Mouse (Mus musculus) thymus, adult 18-20 months (tissue): Measurements from ENCODE around the gene Samsn1.

Experiments
- DNase-seq, 2 experiments: peaks; one replicate each; pipeline ENCODE4 v3.0.0; 2022; ENCODE audit warnings: mixed read lengths in 2 of 2

The Samsn1 gene

DNA sequence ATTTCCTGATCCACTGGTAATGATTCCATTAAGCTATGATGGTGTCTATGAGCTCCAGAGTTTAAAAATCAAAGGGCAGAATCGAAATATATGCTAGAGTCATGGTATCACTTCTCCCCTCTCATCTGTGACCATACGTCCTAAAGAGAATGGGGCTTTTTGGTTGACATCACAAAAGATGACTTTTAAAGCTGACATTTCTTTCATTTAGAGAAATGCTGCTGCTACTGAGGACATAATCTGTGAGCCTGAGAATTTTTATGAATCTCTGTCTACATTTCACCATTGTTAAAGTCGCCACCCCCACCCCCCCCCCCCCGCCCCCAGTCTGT lies 91.9 kb downstream of the Samsn1 start:
- no peak for DNase-seq

DNA sequence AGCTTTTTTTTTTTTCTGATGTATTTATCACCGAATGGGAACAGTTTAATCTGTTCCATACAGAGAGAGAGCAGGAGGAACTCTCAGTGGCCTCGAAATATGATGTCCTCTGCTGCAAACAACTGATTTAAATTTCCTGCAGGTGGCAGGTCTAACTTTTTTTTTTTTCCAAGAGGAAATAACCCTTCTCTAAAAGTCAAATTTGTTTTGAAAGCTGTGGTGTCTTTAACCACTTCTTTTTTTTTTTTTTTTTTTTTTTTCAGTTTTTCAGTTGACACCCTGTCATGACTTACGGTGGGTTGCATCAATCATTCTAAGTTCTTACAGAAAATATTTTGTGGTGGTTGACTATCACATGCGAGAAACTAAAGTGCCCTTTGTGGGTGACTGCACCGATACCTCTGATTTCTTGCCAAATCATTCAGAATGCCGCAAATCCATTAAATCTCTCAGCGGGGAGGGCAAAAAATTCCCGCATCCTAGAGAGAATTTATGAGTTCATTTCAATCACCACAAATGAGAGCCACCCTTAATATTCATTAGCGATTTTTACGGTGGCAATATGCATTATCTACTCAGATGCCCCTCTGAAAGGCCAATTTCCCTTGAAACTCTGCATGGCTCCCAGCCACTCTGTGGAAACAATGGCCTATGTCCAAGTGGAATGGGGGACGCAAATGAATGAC lies 92.4 kb downstream of the Samsn1 start:
- no peak for DNase-seq

DNA sequence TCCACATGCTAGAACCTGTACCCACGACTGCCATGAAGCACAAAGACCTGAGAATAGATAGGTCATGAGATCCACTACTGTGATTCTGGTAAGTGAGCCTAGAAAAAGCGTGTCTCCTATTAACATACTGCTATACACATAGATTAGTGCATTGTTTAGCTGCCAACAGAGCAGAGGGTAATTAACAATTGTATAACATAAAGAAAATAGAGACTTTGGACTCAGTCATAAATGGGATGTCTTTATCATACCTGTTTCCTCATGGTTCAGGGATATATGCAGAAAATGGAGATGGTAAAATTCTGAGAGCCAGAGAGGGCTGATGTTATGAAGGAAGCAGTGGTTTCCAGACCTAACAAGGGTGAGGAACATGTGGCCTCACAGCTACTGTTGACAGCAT lies 95.6 kb downstream of the Samsn1 start:
- no peak for DNase-seq

DNA sequence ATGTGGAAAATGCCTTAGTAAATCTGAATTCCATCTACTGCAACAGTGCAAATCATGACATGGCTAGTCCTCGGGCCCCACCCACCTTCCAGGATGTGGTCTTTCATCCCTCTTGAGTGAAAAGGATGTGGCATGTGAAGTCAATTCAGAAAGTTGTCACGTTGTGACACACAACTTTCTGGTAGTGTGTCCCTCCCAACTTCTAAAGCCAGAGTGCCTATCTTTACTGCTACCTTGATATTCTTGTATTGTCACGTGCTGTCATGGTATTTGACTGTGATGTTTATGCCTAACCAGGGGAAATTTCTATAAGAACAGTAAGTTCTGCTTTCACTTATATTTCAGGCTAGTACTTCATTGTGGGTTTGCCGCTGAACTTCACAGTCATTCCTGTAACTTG lies 101.2 kb downstream of the Samsn1 start:
- no peak for DNase-seq

DNA sequence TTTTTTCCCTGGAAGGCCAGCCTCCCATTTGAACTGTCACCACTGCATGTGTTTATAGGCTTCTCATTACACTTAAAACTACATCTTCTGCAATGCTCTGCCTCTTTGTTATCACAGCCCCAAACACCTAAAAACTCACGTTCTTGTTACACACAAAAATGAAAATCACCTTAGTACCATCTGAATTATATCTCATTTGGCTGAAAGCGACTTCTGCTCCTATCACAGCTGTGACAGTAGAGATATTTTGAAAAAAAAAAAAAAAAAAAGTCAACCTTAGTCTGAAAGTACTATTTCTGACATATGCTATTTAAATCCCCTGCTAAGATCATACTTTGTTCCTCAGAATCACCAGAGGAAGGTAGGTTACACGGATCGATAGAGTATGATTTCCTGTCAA lies 102.8 kb downstream of the Samsn1 start:
- DNase-seq = no peak

DNA sequence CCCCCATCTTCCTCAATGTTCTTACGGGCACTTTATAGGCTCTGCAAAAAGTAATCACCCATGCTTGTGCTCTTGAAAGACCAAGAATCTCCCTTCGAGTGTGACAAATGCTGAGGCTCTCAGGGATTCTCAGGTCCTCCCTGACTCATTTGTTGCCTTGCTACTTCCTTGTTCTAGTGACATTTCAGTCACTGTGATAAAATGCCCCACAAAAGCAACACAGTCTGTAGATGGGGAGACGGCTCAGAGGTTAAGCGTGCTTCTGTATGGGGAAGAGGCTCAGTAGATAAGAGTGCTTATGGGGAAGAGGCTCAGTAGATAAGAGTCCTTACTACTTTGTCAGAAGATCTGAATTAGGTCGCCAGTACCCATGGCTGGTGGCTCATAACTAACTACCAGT lies 104.4 kb downstream of the Samsn1 start:
- no peak for DNase-seq

DNA sequence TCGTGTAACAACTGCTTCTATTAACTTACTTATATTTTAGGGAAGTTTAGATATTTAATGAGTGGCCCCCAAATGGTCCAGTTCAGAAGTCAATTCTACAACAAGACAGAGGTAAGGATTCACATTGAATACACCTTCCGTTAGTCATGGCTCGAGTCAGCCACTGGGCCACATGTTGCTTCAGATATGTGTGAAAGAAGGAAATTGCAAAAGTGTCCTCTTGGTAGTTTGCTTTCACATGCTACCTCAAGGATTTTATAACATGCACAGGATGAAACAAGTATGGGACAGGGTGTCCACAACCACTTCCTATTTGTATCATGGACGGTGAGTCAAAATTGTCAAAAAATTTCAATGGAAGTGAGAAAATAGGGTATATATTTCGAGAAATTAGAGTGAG lies 110.0 kb downstream of the Samsn1 start:
- DNase-seq = no peak

DNA sequence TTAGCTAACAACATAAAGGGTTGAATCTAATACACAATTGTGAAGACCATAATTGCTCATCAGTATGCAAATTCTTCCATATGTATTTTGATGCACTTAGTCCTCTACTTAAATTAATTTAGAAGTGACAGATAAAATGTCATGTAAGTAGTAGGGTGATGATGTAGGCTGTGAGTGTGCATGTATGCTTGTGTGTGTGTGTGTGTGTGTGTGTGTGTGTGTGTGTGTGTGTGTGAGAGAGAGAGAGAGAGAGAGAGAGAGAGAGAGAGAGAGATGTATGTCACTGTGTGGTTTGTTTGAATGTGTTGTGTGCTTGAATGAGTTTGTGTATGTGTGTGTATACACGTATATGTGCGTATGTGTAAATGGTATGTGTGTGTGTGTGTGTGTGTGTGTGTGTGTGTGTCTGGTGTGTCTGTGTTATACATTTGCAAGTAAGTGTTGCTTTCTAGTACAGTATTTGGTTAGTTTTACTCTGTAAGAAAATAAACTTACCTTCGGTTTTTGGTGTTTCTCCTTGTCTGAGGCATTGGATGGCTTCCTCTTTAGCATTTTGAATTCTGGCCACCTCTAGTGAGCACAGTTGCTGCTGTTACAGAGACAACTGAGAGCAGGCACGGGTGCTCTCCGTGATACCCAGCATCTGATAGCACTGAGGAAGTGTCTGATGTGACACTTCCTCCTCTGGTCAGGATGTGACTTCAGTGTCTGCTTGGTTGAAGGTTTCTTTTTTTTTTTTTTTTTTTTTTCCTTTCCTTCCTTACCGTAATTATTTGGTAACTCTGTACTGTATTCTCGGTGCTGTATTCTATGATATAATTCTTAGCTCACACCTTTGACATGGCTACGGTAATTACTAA lies 113.2 kb downstream of the Samsn1 start:
- peak; percentile 39 to 62 for DNase-seq

DNA sequence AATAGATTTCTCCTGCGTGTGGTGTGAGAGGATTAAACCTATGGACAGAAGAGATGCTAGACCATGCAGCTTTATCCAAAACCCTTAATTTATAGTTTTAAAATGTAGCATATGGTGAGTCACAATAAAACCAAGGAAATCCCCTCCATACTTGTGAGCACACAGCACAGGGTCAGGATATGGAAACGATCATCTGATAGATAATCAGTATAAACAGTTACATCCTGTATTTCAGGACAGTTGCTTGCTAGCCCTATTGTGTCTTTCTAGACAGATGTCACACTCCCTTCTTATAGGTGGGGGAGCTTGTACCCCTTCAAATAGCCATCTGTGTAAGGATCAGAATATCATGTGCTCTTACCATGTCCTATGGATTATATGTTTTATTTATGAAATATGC lies 115.3 kb downstream of the Samsn1 start:
- no peak for DNase-seq

DNA sequence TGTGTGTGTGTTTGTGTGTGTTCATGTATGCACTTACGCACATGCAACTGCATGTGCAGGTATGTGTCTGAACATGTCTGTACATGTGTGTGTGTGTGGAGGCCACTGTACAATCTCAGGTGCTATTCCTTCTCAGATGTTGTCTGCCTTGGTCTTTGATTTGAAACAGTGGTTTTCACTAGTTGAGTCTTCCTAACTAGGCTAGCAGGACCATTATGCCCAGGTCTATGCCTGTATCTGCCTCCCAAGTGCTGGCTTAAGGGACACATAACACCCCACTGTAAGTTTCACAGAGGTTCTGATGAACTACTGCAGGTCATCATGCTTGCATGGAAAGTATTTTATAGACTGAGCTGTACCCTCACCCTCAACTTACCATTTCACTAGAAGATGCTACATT lies 115.8 kb downstream of the Samsn1 start:
- DNase-seq = no peak

DNA sequence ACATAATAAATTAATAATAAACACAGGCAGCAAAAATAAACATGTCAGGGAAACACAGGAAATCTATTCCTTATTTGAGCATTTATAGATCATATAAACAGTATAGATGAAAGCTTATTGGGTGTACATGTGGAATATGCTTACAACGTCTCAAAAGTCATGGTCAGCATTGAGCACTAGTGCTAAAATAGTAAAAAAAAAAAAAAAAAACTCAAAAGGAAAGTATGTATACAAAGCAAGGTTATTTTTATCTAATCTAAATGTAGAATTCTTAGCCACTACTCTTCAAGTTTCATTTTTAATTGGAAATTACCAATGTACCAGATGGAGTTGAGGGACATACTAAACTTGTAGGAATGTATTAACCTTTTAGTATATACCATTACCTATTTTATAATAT lies 116.8 kb downstream of the Samsn1 start:
- DNase-seq = no peak

DNA sequence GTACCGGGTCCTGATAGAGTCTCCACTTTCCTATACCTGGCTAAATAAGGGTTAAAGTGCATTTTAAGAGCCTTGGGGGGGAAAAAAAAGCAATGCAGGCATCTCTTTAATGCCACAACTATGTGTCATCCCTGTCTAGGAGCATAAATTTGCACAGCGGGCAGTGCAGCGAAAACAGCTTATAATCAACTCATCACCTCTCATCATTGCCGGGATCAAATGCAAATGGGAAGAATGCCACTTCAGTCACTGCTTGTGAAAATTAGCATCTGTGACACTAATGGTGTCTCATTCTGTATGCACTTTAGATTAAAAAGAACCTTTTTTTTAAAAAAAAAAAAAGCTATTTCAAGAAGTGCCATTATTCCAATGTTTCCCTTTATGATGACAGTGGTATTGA lies 118.0 kb downstream of the Samsn1 start:
- no peak for DNase-seq

DNA sequence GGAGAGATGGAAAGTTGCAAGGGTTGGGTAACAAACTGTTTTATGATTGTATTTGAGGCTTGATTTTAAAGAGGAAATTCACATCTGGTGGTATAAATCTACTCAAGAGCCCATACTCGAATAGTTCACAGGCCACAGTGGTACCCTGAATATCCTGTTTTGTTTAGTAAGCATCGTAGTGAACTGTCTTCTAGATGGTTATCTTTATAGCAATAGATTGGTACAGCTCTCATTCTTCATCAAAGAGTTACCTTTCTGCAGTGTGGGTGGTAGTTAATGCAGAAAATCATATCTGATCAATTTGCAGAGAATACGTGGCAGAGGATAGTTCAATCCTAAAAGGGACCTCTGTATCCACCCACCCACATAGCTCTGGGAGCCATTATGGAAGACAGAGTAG lies 119.1 kb downstream of the Samsn1 start:
- DNase-seq = no peak

DNA sequence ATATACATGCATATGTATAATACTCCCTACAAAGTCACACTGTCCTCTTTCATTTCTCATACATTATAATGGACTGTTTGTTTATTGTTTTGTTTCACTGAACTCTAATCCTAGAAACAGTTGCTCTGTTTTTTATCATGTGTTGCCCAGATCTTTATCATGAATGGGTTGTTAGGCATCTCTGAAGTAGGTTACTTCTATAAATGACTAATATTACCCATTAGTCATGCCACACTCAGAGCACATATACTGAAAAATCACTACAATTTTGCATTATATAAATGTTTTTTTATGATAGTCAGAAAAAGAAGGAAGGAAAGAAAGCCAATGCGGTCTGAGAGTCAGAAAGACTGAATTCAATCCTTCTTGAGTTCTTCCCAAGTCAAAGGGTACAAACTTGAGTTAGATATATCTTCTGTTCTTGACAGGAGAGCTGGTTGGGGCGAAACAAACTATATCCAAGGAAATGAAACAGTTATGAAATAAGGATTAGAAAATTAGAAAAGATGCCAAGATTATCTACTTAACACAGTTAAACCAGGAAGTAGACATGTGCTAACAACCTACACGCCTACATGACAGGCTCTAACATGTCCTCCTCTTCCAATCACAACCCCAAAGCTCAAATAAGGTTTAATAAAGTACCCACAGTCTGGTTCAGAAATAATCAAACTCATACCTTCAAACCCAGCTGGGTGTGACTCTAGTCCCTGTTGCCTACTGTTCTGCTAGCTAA lies 122.0 kb downstream of the Samsn1 start:
- no peak for DNase-seq

DNA sequence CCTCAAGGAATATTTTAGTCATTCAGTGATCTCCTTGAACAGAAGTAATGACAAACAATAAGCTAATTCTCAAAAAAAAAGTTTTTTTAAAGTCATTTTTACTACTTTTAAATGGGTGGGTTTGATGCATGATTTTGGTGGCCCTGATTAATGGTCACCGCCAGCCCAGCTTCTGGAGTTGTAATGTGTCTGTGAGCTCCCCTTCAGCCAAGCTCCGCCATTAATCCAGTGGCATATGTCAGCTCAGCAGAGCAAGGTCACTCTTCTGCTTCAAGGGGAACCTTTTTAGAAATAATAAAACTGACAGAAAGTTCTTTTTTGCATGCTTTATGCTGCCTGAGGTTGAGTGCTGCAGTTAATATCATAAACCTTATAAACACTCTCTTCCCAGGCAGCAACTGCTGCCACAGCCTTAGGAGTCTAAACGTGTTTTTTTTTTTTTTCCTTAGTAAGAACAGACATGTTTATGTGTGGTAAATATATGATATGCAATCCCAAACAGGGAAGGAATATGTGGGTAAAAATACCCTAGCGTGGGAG lies 124.2 kb downstream of the Samsn1 start:
- no peak for DNase-seq

DNA sequence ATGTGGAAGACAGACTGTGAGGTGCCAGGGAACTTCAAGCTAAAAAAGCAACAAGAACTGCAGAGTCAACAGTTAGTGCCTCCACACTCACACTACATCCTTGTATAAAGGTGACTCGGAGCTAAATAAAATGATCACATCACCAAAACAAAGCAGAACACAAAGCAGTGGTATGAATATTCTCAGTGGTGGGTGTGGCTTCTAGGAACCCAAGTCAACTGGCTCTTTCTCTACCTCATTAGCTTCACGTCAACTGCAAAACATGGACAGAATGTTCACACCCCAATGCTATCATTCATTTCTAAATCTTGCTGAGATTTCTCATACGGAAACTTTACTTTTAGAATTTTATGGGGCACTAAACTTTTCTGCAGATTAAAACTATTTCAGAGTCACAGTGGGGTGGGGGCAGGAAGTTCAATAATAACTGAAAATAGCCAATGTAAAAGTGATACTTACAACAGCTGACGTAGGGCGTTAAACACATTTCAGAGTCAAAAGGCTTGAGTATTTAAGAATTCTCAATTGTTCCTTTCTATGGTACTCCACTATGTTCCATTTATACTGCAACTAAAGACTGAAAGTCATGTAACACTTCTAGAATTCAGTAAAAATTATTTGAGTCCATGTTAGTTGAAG lies 127.7 kb downstream of the Samsn1 start:
- no peak for DNase-seq

DNA sequence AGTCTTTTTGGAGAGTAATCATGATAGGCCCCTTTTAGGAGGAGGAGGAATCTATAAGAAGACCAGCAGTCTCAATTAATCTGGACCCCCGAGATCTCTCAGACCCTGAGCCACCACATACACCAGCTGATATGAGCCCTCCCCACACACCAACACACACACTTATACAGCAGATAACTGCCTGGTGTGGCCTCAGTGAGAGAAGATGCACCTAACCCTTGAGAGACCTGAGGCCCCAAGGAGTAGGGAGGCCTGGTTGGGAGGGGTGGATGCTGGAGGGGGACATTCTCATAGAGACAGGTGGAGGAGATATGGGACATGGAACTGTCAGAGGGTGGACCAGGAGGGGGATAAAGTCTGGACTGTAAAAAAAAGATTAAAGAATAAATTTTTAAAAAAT lies 128.6 kb downstream of the Samsn1 start:
- no peak for DNase-seq

DNA sequence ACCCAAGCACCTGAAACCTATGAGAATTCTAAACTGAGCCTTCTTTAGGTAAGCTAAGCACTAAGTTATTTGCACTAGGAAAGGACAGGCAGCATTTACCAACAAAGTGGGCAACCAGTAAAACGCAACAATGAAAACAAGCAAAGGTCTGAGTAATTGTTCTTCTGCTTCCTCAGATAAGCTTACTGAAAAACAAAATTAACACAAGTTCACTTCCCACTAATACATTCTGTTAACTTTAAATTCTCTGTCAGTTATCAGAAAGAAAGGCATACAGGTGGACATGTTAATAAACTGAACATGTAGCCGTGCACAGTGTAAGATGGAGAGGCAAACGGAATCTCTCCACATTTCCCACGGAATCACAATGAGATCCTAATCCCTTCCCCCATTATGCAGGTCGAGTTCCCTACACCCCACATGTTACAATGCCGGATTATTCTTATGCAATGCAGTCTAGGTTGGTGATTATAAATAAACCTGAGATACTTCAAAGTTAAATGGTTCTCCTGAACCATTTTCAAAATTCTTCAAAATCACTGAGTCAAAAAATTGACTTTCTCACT lies 132.9 kb downstream of the Samsn1 start:
- no peak for DNase-seq

DNA sequence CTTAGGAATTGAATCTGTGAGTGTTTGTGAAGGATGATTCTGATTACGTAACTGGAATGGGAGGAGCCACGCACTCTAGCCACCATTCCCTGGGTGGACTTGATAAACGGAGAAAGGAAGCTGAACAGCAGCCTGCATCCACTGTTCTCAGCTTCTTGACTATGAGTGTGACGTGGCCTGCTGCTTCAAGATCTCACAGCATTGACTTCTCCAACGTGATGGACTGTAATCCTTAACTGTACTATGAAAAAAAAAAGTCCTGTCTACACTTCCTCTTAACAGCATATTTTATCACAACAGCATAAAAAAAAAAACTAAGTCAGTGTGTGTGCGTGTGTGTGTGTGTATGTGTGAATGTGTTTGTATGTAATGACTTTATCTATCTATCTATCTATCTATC lies 134.9 kb downstream of the Samsn1 start:
- DNase-seq = no peak

DNA sequence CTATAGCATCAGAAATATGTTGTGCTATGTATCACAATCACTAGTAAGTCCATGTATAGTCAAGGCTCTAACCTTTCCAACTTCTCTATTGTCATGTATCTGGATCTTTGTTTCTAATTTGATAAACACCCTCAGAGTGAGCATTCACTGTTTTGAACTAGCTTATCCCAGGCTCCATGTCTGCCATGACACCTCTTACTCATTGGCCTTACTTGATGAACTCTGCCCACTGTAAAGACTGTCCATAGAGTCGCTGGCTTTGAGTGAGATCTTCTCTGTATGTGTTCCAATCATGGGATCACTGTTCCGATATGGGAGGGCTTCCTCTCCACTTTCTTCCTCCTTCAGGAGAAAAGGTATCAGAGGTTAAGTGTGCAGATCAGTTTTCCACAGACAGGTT lies 143.2 kb downstream of the Samsn1 start:
- DNase-seq = no peak

DNA sequence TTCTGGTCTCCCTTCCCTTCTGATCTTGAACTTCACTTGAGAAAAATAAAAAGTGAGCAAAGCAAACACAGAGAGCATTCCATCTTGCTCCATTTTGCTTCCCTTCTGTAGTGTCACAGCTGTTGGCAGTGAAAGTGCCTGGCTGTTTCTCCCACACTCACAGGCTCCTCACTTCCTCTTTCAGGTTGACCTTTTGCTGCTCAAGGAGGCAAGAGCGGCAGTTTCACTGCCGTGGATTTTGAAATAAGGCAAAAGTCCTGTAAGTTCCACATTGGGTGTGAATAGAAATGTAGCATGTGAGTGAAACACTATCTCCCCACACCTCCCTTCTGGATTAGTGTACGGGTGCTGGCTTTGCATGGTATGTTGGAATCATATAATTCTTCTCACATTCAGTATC lies 144.9 kb downstream of the Samsn1 start:
- DNase-seq = no peak

DNA sequence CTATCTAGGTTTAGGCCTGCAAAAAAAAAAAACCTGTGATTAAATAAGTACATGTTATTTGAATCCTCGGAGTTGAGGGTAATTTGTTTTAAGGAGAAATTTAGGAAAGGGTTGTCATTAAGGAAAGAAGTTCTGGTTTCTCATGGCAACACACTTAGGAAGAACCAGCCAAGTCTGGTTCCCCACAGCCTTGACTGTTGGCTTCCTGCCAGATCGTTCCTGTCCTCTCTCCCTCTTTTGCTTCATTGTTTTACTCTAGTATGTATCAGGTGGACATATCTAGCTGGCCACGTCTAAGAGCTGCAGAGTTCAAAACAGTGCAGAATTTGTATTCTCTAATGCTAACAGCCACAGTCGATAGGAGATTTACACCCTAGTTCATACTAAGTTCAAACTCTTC lies 146.2 kb downstream of the Samsn1 start:
- DNase-seq = no peak

DNA sequence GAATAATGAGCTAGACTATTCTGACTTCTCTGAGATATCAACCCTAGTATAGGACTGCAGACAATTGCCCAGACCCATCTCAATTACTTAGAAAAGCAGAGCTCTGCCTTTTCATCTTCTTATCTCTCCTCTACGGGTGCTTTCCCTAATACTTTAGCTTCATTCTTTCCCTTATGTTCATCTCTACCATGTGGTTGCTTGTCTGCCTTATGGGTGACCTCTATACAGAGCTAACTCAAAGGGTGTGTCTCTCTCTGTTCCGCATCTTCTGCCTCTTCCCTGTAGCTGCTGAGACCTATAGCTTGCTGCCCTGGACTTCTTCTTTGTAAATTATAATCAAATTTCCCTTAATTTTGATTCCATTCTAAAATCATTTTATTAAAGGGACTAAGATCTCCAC lies 147.6 kb downstream of the Samsn1 start:
- DNase-seq = no peak
